Mouse (Mus musculus) adrenal gland, postnatal 14 days (tissue): ENCODE results near the gene Rpl36a-ps1. TPM values are rescaled to one million over a fixed set of nuclear protein-coding genes. Genes with fewer than 3 reads are reported as not detected.

Experiments used
- DNase-seq: peaks from one replicate; pipeline ENCODE4 v3.0.0; 2021; ENCODE audit warnings: mixed read lengths
- total RNA-seq: library from RNA; stranded (reverse); gene quantifications from 2 replicates; pipeline ENCODE4 v1.2.3, GENCODE M21; 2021

Rpl36a-ps1 gene
- total RNA-seq, 1 experiment from 2014 or later: 4.0 TPM

DNA sequence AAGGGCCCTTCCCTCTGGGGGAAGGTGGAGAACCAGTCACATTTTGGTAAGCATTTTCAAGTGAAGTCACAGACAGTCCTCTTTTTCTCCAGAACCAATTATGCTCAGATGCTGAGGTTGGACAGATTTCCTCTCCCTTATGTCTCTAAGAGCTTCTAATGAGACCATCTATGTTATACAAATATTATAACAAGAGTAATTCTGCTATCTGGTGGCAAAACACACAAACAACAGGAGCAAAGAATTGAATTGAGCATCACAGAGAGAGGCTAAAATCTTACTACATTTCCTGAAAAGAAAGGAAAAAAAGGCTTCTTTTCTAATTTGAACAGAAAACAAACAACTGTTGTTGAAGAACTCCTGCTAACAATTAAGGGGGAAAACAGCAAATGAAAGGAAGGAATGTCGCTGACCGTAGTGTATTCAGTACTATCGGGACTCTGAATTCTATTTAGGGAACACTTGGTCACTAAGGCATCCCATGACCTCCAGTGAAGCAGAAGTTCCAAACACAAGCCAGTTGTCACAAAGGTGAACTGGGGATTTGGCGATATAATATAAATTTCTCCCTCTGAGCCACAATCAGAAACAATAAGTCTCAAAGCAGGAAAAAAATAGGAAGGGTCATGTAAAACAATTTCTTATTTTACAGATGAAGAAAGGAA, 42.4 kb downstream of the Rpl36a-ps1 start:
- no peak for DNase-seq

Other genes starting within 250 kb of the Rpl36a-ps1 start
- 25.3 and 29.9 TPM in 2 replicates for gene Mzt1, start 51.8 kb upstream of the Rpl36a-ps1 start, total RNA-seq
- gene Bora, start 51.9 kb upstream of the Rpl36a-ps1 start, total RNA-seq: 4.9 and 5.9 TPM in 2 replicates
- gene Pibf1, start 105.1 kb upstream of the Rpl36a-ps1 start, total RNA-seq: 10.2 and 11.8 TPM in 2 replicates
- gene Dis3, start 105.5 kb upstream of the Rpl36a-ps1 start, total RNA-seq: 27.5 and 31.9 TPM in 2 replicates